Mouse (Mus musculus): Measurements from ENCODE around the gene Fcgrt. TPM values are rescaled to one million over a fixed set of nuclear protein-coding genes. Genes with fewer than 3 reads are reported as not detected.

Gene Fcgrt
- polyA plus RNA-seq, 1 experiment, result 244 TPM

DNA sequence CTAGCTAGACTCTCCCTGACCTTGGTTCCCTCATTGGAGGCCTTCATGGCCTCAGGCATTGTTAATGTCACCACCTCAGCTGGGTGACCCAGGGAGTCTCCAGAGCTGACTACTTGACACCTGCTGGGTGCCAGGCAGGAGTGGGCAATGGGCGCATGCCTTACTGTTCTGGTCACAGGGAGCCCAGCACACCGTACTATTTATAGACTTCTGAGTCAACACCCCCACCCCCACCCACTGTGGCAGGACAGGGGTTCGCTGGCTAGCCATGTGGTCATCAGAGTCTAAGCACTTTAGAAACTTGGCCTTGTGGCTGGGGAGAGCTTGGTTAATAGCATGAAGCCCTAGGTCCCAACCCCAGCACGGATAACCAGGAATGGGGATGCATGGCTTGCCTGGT is 28.2 kb downstream of the Fcgrt start:
- Histone ChIP-seq H3K4me1 (ENCODE audit: control insufficient read depth, insufficient read depth, low read length) (no peaks in the 10 kb centered on the region), H3K4me3 (ENCODE audit: insufficient read depth, low read depth, low read length) (no peak overlapping the region), H3K27me3 (replicated peaks; ENCODE audit: control insufficient read depth, insufficient read depth, low read length) (no peaks in the 10 kb centered on the region), H3K36me3 (ENCODE audit: control insufficient read depth, insufficient read depth, low read length) (no peaks in the 10 kb centered on the region), H3K27ac (ENCODE audit: insufficient read depth, low read depth, low read length) (peak overlapping the region; percentile 3; the same call in 1 of the 2 replicates)
- TF ChIP-seq CTCF (conservative IDR thresholded peaks at IDR 0.05; ENCODE audit: insufficient read depth, insufficient read length, low read depth, low read length) (no peak), POLR2A (IDR thresholded peaks at IDR 0.05; ENCODE audit: low read depth, low read length) (no peak)
- no peak for DNase-seq
- 34% methylated on average over 4 of the region's 4 CpGs for WGBS

DNA sequence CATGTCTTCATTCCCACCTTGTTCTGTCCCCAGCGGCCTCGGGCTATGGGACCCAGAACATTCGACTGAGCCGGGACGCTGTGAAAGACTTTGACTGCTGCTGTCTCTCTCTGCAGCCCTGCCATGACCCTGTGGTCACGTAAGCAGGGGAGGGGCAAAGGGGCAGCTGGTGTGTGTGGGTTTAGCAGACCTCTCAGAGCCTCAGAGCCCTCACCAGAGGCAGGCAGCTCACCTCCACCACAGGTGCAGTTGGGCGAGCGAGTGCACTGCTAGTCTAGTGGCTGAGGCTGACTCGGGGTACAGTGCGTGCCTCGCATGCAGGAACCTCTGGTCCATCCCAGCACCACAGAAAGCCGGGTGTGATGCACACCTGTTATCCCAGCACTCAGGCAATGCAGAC is 29.7 kb downstream of the Fcgrt start:
- TF ChIP-seq CTCF (conservative IDR thresholded peaks at IDR 0.05; ENCODE audit: insufficient read depth, insufficient read length, low read depth, low read length) (no peak), POLR2A (IDR thresholded peaks at IDR 0.05; ENCODE audit: low read depth, low read length) (no peak)
- no peaks in the 10 kb centered on the region for H3K27me3 ChIP-seq (replicated peaks; ENCODE audit: control insufficient read depth, insufficient read depth, low read length)
- H3K4me3 ChIP-seq (ENCODE audit: insufficient read depth, low read depth, low read length), result no peak overlapping the region
- no peak overlapping the region for H3K27ac ChIP-seq (ENCODE audit: insufficient read depth, low read depth, low read length)
- DNase-seq, result no peak
- no peaks in the 10 kb centered on the region for H3K4me1 ChIP-seq (ENCODE audit: control insufficient read depth, insufficient read depth, low read length)
- H3K36me3 ChIP-seq (ENCODE audit: control insufficient read depth, insufficient read depth, low read length), result no peaks in the 10 kb centered on the region
- 91% methylated on average over 12 of the region's 12 CpGs for WGBS

DNA sequence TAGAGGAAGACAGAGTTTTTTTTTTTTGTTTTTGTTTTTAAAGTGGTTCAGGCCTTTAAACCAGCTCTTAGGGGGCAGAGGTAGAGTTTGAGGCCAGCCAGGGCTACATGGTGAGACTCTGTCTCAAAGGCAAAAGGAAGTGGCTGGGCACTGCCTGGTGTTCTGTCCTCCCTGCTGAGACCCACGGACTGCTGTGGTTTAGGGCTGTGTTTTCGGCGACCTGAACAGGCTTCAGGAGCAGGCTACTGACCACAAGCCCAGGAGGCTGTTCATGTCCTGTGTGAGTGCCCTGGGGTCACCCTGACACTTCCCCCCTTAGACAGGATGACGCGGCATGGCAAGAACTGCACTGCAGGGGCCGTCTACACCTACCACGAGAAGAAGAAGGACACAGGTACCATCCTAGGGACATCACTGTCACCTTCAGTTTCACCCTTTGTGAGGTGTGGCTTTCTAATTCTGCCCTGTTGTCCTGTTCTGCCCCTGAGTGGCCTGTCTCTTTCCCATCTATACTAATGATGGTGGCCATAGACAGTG is 30.4 kb downstream of the Fcgrt start:
- Histone ChIP-seq H3K4me3 (ENCODE audit: insufficient read depth, low read depth, low read length) (no peak overlapping the region), H3K36me3 (ENCODE audit: control insufficient read depth, insufficient read depth, low read length) (no peaks in the 10 kb centered on the region), H3K27me3 (replicated peaks; ENCODE audit: control insufficient read depth, insufficient read depth, low read length) (no peaks in the 10 kb centered on the region), H3K27ac (ENCODE audit: insufficient read depth, low read depth, low read length) (no peak overlapping the region), H3K4me1 (ENCODE audit: control insufficient read depth, insufficient read depth, low read length) (no peaks in the 10 kb centered on the region)
- no peak for DNase-seq
- WGBS, result 79% methylated on average over 7 of the region's 7 CpGs
- no peak for TF ChIP-seq POLR2A (IDR thresholded peaks at IDR 0.05; ENCODE audit: low read depth, low read length)
- TF ChIP-seq CTCF (conservative IDR thresholded peaks at IDR 0.05; ENCODE audit: insufficient read depth, insufficient read length, low read depth, low read length), result no peak

DNA sequence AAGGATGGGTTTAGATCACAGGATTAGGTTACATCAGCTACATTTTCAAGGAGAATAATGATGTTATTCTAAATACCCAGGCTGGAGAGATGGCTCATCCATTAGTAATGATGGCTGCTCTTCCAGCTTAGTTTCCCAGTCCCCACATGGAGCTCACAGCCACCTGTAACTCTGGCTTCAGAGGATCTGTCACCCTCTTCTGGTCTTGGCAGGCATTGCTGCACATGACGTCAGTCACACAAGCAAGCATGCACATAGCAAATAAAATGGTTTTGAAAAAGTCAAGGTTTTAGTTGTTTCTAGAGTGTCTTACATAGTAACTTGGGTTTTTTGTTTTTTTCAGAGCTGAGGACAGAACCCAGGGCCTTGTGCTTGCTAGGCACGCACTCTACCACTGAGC is 31.4 kb downstream of the Fcgrt start:
- WGBS, result 69% methylated on average over 2 of the region's 2 CpGs
- Histone ChIP-seq H3K27me3 (replicated peaks; ENCODE audit: control insufficient read depth, insufficient read depth, low read length) (no peaks in the 10 kb centered on the region), H3K4me3 (ENCODE audit: insufficient read depth, low read depth, low read length) (no peak overlapping the region), H3K36me3 (ENCODE audit: control insufficient read depth, insufficient read depth, low read length) (no peaks in the 10 kb centered on the region), H3K4me1 (ENCODE audit: control insufficient read depth, insufficient read depth, low read length) (no peaks in the 10 kb centered on the region), H3K27ac (ENCODE audit: insufficient read depth, low read depth, low read length) (no peak overlapping the region)
- TF ChIP-seq CTCF (conservative IDR thresholded peaks at IDR 0.05; ENCODE audit: insufficient read depth, insufficient read length, low read depth, low read length), result peak; percentile 66
- no peak for TF ChIP-seq POLR2A (IDR thresholded peaks at IDR 0.05; ENCODE audit: low read depth, low read length)
- DNase-seq, result peak; percentile 38

DNA sequence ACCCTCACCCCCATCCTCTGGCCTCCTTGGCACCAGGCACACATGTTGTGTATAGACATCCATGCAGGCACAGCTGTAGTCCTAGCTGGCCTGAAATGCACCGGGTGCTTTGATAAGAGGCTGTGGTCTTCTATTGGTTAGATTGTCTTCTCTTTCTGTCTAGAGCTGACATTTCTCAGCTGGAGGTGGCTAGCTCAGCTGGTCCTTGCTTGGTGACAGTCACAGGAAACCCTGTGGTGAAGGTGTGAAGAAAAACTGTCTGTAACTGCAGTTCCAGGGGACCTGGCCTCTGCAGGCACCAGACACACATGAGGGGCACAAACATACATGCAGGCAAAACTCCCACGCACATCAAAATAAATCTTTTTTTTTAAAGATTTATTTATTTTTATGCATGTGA is 34.0 kb downstream of the Fcgrt start:
- TF ChIP-seq CTCF (conservative IDR thresholded peaks at IDR 0.05; ENCODE audit: insufficient read depth, insufficient read length, low read depth, low read length) (no peak), POLR2A (IDR thresholded peaks at IDR 0.05; ENCODE audit: low read depth, low read length) (no peak)
- H3K4me3 ChIP-seq (ENCODE audit: insufficient read depth, low read depth, low read length), result no peak overlapping the region
- H3K36me3 ChIP-seq (ENCODE audit: control insufficient read depth, insufficient read depth, low read length), result no peaks in the 10 kb centered on the region
- no peaks in the 10 kb centered on the region for H3K4me1 ChIP-seq (ENCODE audit: control insufficient read depth, insufficient read depth, low read length)
- DNase-seq, result no peak
- no peak overlapping the region for H3K27ac ChIP-seq (ENCODE audit: insufficient read depth, low read depth, low read length)
- WGBS, result 79% methylated on average over 2 of the region's 2 CpGs
- H3K27me3 ChIP-seq (replicated peaks; ENCODE audit: control insufficient read depth, insufficient read depth, low read length), result no peaks in the 10 kb centered on the region

DNA sequence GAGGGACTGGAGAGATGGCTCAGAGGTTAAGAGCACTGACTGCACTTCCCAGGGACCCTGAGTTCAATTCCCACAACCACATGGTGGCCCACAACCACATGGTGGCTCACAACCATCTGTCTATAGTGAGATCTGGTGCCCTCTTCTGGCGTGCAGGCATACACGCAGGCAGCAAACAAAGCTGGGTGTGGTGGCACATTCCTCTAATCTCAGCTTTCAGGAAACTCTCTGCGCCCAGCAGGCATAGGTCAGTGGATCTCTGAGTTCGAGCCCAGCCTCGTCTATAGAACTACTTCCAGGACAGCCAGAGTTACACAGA is 35.7 kb downstream of the Fcgrt start:
- Histone ChIP-seq H3K4me3 (ENCODE audit: insufficient read depth, low read depth, low read length) (no peak overlapping the region), H3K36me3 (ENCODE audit: control insufficient read depth, insufficient read depth, low read length) (no peaks in the 10 kb centered on the region), H3K27me3 (replicated peaks; ENCODE audit: control insufficient read depth, insufficient read depth, low read length) (no peaks in the 10 kb centered on the region), H3K4me1 (ENCODE audit: control insufficient read depth, insufficient read depth, low read length) (no peaks in the 10 kb centered on the region), H3K27ac (ENCODE audit: insufficient read depth, low read depth, low read length) (no peak overlapping the region)
- peak; percentile 65 for DNase-seq
- TF ChIP-seq CTCF (conservative IDR thresholded peaks at IDR 0.05; ENCODE audit: insufficient read depth, insufficient read length, low read depth, low read length) (peak; percentile 87), POLR2A (IDR thresholded peaks at IDR 0.05; ENCODE audit: low read depth, low read length) (no peak)
- WGBS, result 21% methylated on average over 5 of the region's 5 CpGs

DNA sequence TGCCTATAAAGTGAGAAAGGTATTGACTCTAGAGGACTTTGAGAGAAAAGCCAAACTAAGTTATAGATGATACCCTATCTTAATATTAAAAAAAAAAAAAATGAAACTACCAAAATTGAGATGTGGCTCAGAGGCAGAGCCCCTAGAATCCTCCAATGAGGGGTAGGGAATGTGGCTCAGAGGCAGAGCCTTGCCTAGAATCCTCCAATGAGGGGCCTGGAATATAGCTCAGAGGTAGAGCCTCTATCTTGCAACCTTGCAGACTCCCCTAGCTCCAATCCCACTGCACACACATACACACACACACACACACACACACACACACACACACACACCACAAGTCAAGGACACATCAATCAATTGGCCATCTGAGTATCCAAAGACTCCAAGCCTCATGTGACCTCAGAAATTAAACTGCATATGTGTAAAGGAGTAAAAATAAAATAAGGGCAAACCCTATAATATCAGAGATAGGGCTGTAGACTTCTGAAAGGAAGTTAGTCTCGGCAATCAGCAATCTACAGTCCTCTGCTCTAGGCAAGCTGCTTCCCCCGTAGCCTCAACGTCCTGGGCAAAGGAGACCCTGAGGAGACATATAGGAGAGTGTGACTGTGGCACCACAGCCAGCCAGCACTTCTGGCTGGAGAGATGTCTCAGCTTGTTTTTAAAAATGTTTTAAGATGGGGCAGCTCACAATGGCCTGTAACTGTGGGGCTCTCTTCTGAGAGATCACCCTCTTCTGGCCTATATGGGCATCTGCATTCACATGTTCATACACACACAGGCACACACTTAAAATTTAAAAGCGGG is 36.3 kb downstream of the Fcgrt start:
- H3K4me1 ChIP-seq (ENCODE audit: control insufficient read depth, insufficient read depth, low read length), result no peaks in the 10 kb centered on the region
- no peak overlapping the region for H3K4me3 ChIP-seq (ENCODE audit: insufficient read depth, low read depth, low read length)
- 88% methylated on average over 4 of the region's 4 CpGs for WGBS
- TF ChIP-seq CTCF (conservative IDR thresholded peaks at IDR 0.05; ENCODE audit: insufficient read depth, insufficient read length, low read depth, low read length) (no peak), POLR2A (IDR thresholded peaks at IDR 0.05; ENCODE audit: low read depth, low read length) (no peak)
- no peak overlapping the region for H3K27ac ChIP-seq (ENCODE audit: insufficient read depth, low read depth, low read length)
- no peaks in the 10 kb centered on the region for H3K36me3 ChIP-seq (ENCODE audit: control insufficient read depth, insufficient read depth, low read length)
- no peak for DNase-seq
- H3K27me3 ChIP-seq (replicated peaks; ENCODE audit: control insufficient read depth, insufficient read depth, low read length), result no peaks in the 10 kb centered on the region

Data from kidney, adult 2 months (tissue).